Mouse (Mus musculus): ENCODE results near the gene Rbm28. TPM values are rescaled to one million over a fixed set of nuclear protein-coding genes. Genes with fewer than 3 reads are reported as not detected.
A peak's percentile ranks its signal among the peaks of the same experiment; 100 is the strongest.

The Rbm28 gene
- polyA plus RNA-seq, 2 experiments = 35.7 to 59.8 TPM

- H3K4me3 ChIP-seq (replicated peaks; ENCODE audit: low read length) = peak overlapping the region; percentile 24
- ATAC-seq (ENCODE audit: low FRiP score, low read depth) (no peak), DNase-seq (ENCODE audit: low spot score) (no peak)
- 0 out of 2 replicates have a peak overlapping the region, but pooled peaks have one; percentile 22 for H3K9ac ChIP-seq (ENCODE audit: low read depth, low read length, severe bottlenecking)
- H3K36me3 ChIP-seq (ENCODE audit: control insufficient read depth, insufficient read depth, low read length) = peaks cover 21% of the 10 kb centered on the region
- no peak for TF ChIP-seq POLR2A (IDR thresholded peaks at IDR 0.05; ENCODE audit: borderline replicate concordance, extremely low read depth, insufficient read depth, insufficient read length)
- H3K4me1 ChIP-seq (ENCODE audit: control insufficient read depth, insufficient read depth, low read length) = no peaks in the 10 kb centered on the region; the same call in 1 of the 2 replicates
- H3K9me3 ChIP-seq (ENCODE audit: control insufficient read depth, low read length) = no peaks in the 10 kb centered on the region
- no peaks in the 10 kb centered on the region for H3K27me3 ChIP-seq (ENCODE audit: control insufficient read depth, insufficient read depth, low read length)
- WGBS = 40% methylated on average over 8 of the region's 8 CpGs
- no peak overlapping the region for H3K27ac ChIP-seq (replicated peaks; ENCODE audit: low read depth, low read length)
- H3K4me2 ChIP-seq (replicated peaks; ENCODE audit: low read depth, low read length, severe bottlenecking) = peak overlapping the region; percentile 51
These were observed 34.5 kb upstream of the Rbm28 start for GRCm38 (mm10) chr6:29199223-29199855.

GRCm38 (mm10) chr6:29198309-29199222 is 33.8 kb upstream of the Rbm28 start:
- Histone ChIP-seq H3K9ac (ENCODE audit: low read depth, low read length, severe bottlenecking) (peak overlapping the region; percentile 22; the same call in 1 of the 2 replicates), H3K9me3 (ENCODE audit: control insufficient read depth, low read length) (no peaks in the 10 kb centered on the region), H3K4me1 (ENCODE audit: control insufficient read depth, insufficient read depth, low read length) (no peaks in the 10 kb centered on the region; the same call in 1 of the 2 replicates), H3K27ac (replicated peaks; ENCODE audit: low read depth, low read length) (no peak overlapping the region), H3K27me3 (ENCODE audit: control insufficient read depth, insufficient read depth, low read length) (no peaks in the 10 kb centered on the region), H3K4me3 (replicated peaks; ENCODE audit: low read length) (peak overlapping the region; percentile 24), H3K36me3 (ENCODE audit: control insufficient read depth, insufficient read depth, low read length) (peaks cover 14% of the 10 kb centered on the region), H3K4me2 (replicated peaks; ENCODE audit: low read depth, low read length, severe bottlenecking) (peak overlapping the region; percentile 51)
- no peak for TF ChIP-seq POLR2A (IDR thresholded peaks at IDR 0.05; ENCODE audit: borderline replicate concordance, extremely low read depth, insufficient read depth, insufficient read length)
- ATAC-seq (ENCODE audit: low FRiP score, low read depth) = peak; percentile 89
- peak; percentile 95 for DNase-seq (ENCODE audit: low spot score)
- 15% methylated on average over 25 of the region's 25 CpGs for WGBS

GRCm38 (mm10) chr6:29195846-29196698 is 31.3 kb upstream of the Rbm28 start:
- H3K4me2 ChIP-seq (replicated peaks; ENCODE audit: low read depth, low read length, severe bottlenecking) = no peak overlapping the region
- WGBS = 73% methylated on average over 5 of the region's 5 CpGs
- no peak for ATAC-seq (ENCODE audit: low FRiP score, low read depth)
- no peak overlapping the region for H3K27ac ChIP-seq (replicated peaks; ENCODE audit: low read depth, low read length)
- H3K9ac ChIP-seq (ENCODE audit: low read depth, low read length, severe bottlenecking) = no peak overlapping the region
- H3K4me3 ChIP-seq (replicated peaks; ENCODE audit: low read length) = no peak overlapping the region
- H3K9me3 ChIP-seq (ENCODE audit: control insufficient read depth, low read length) = no peaks in the 10 kb centered on the region
- no peaks in the 10 kb centered on the region for H3K27me3 ChIP-seq (ENCODE audit: control insufficient read depth, insufficient read depth, low read length)
- DNase-seq (ENCODE audit: low spot score) = no peak
- TF ChIP-seq POLR2A (IDR thresholded peaks at IDR 0.05; ENCODE audit: borderline replicate concordance, extremely low read depth, insufficient read depth, insufficient read length) = no peak
- no peaks in the 10 kb centered on the region; the same call in 1 of the 2 replicates for H3K4me1 ChIP-seq (ENCODE audit: control insufficient read depth, insufficient read depth, low read length)
- peaks cover 7% of the 10 kb centered on the region for H3K36me3 ChIP-seq (ENCODE audit: control insufficient read depth, insufficient read depth, low read length)

DNA sequence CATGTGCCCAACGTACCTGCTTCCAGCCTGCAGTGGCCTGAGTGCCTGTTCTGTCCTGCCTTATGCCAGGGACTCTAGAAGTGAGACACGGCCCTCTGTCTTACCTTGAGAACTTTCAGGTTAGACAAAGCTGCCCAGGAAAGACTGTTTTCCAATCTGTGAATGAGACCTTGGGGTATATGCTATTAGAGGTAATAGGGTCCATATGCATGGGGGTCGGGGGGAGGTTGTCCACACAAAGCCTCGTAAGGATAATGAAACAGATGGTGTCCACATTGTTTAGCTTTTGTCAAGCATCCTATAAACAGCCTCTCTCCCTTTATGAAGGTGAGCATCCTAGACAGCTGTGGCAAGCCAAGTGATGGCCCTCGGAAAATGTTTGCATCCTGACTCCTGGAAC is 30.3 kb upstream of the Rbm28 start:
- no peaks in the 10 kb centered on the region for H3K27me3 ChIP-seq (ENCODE audit: control insufficient read depth, insufficient read depth, low read length)
- no peak for ATAC-seq (ENCODE audit: low FRiP score, low read depth)
- 55% methylated on average over 5 of the region's 5 CpGs for WGBS

More for the DNA sequence above, 30.3 kb upstream of the Rbm28 start:
- DNase-seq (ENCODE audit: low spot score) = no peak
- H3K9ac ChIP-seq (ENCODE audit: low read depth, low read length, severe bottlenecking) = no peak overlapping the region
- no peak overlapping the region for H3K4me3 ChIP-seq (replicated peaks; ENCODE audit: low read length)
- no peak for TF ChIP-seq POLR2A (IDR thresholded peaks at IDR 0.05; ENCODE audit: borderline replicate concordance, extremely low read depth, insufficient read depth, insufficient read length)
- H3K27ac ChIP-seq (replicated peaks; ENCODE audit: low read depth, low read length) = no peak overlapping the region
- H3K9me3 ChIP-seq (ENCODE audit: control insufficient read depth, low read length) = no peaks in the 10 kb centered on the region
- H3K4me1 ChIP-seq (ENCODE audit: control insufficient read depth, insufficient read depth, low read length) = no peaks in the 10 kb centered on the region; the same call in 1 of the 2 replicates
- no peaks in the 10 kb centered on the region for H3K36me3 ChIP-seq (ENCODE audit: control insufficient read depth, insufficient read depth, low read length)
- H3K4me2 ChIP-seq (replicated peaks; ENCODE audit: low read depth, low read length, severe bottlenecking) = no peak overlapping the region
